Mouse (Mus musculus): ENCODE data around the gene Ppp1r14a.

DNA sequence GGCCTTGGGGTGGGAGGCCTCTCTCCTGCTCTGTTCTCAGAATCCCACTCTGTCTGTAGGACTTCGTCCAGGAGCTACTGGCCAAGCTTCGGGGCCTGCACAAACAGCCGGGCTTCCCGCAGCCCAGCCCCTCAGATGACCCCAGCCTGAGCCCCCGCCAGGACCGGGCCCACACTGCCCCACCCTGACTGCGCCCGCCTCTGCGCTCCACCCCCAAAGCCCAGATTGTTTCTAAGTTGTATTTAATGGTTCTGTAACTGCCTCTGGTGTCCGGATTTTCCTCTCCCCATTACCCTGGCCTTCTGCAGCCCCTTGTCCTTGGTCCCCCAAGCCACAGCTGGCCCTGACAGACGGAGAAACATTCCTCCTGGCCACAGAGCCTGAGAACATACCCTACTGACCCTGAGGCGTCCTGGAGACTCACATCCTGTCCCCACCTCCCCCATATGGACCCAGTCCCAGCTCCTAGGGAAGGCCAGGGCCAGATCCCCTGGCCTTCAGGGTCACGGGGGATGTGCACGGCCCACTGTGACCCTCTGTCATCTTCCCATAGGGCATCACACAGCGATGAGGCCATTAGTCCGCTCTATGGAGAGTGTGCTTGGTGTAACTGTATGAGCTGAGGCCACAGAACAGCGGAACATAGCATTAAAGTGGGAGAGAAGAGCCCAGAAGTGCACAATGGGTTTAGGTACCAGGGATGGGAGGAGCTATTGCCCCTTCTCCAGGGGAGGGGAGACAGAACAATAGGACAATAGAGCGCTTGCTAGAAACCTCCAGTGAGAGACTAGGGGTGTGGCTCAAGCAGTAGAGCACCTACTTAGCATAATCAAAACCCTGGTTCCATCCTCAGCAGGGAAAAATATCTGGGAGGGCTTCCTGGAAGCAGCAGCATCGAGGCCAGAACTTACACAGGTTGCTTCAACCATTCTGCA, 4.3 kb downstream of the Ppp1r14a start:
- TF ChIP-seq CTCF (IDR thresholded peaks at IDR 0.05; ENCODE audit: low read depth) (no peak), EP300 (optimal IDR thresholded peaks at IDR 0.05) (no peak)

Measured in stomach, postnatal 0 days (tissue).